Mouse (Mus musculus) cerebellum, adult 2 months (tissue): ENCODE data around the gene Copg2. TPM values are rescaled to one million over a fixed set of nuclear protein-coding genes. Genes with fewer than 3 reads are reported as not detected.

Experiments
- DNase-seq, 2 experiments: peaks; one replicate each; pipeline ENCODE4 v3.0.0; 2021
- H3K27ac ChIP-seq: fragments of 200-500 bp; 2 replicates; pipeline ENCODE4 v1.5.1; 2012; ENCODE audit warnings: low read length, control low read depth, inconsistent platforms; ENCODE audit not compliant: insufficient read depth
- H3K27me3 ChIP-seq: fragments of 200-500 bp; 2 replicates; pipeline ENCODE4 v1.6.1; 2012; ENCODE audit warnings: inconsistent platforms, mild to moderate bottlenecking, low read length, moderate library complexity; ENCODE audit not compliant: control insufficient read depth, insufficient read depth
- H3K4me1 ChIP-seq: fragments of 200-500 bp; 2 replicates; pipeline ENCODE4 v1.6.1; 2011; ENCODE audit warnings: low read length; ENCODE audit not compliant: control insufficient read depth, insufficient read depth
- H3K4me3 ChIP-seq: fragments of 200-500 bp; replicated peaks from 2 replicates; pipeline ENCODE3; 2011; ENCODE audit warnings: mild to moderate bottlenecking, low read depth, low read length, control low read depth; ENCODE audit not compliant: insufficient read depth
- CTCF ChIP-seq: fragments of 200-500 bp; IDR thresholded peaks from 2 replicates; pipeline ENCODE4 v1.5.1; 2011; ENCODE audit warnings: low read depth, mild to moderate bottlenecking, control low read depth, low read length, moderate library complexity, borderline replicate concordance; ENCODE audit not compliant: insufficient read depth
- POLR2A ChIP-seq: fragments of 200-500 bp; IDR thresholded peaks from 2 replicates; pipeline ENCODE4 v1.6.1; 2011; ENCODE audit warnings: low read length, control low read depth, borderline replicate concordance; ENCODE audit not compliant: insufficient read depth
- WGBS: fragments of 180-500 bp; shearing (Covaris S2); methylation state at CpG from one replicate; pipeline ENCODE4 v1.1.7; 2018; 5-methylcytosine and 5-hydroxymethylcytosine counted together
- polyA plus RNA-seq: library from polyadenylated mRNA; depleted of rRNA; stranded (reverse); fragments of >200 nt; gene quantifications from 2 replicates; pipeline ENCODE4 v1.2.3, GENCODE M21; 2012; rRNA removed

Gene Copg2
- polyA plus RNA-seq, 1 experiment, result 73.6 TPM

DNA sequence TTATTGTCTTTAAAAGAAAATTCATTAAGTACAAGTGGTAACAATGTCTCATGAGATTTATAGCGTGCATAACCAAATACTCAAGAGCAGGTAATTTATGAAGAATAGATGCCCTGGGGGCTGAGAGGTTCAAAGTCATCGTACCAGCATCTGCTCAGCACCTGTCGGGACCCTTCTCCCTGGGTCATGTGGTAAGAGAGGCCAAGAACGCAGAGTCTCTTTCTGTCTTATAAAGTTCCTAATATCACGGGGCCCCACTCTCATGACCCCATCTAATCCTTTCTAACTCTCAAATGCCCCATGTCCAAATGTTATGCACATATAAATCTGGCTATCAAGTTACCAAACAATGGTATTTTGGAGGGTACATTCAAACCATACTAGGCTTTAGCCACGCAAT lies 193.7 kb downstream of the Copg2 start:
- H3K27me3 ChIP-seq, result no peaks in the 10 kb centered on the region
- H3K4me1 ChIP-seq, result no peaks in the 10 kb centered on the region
- DNase-seq, result no peak
- no peak overlapping the region for H3K27ac ChIP-seq
- WGBS, result 83% methylated on average over 6 of the region's 6 CpGs
- no peak overlapping the region for H3K4me3 ChIP-seq
- TF ChIP-seq POLR2A, result no peak
- TF ChIP-seq CTCF, result no peak

DNA sequence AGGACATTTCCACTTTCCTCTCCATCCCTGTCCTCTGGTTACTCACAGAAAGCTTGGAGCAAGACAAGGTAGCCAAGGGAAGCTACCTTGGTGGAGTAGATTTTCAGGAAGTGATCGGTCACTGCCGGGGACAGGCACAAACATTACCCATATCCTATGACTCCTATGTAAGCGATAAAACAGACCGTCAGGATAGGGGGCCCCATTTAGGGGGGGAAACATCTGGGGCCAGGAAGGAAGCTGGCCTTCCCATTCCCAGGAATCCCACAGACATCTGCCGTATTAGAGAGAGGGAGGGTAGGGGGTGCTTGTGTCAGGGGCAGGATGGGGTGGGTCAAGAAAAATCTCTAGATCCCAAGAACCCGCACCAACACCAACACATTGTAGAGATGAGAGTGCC lies 196.4 kb downstream of the Copg2 start:
- WGBS, result 90% methylated on average over 6 of the region's 6 CpGs
- Histone ChIP-seq H3K4me3 (no peak overlapping the region), H3K27me3 (no peaks in the 10 kb centered on the region), H3K27ac (no peak overlapping the region), H3K4me1 (no peaks in the 10 kb centered on the region)
- no peak for TF ChIP-seq POLR2A
- no peak for TF ChIP-seq CTCF
- DNase-seq, result no peak

DNA sequence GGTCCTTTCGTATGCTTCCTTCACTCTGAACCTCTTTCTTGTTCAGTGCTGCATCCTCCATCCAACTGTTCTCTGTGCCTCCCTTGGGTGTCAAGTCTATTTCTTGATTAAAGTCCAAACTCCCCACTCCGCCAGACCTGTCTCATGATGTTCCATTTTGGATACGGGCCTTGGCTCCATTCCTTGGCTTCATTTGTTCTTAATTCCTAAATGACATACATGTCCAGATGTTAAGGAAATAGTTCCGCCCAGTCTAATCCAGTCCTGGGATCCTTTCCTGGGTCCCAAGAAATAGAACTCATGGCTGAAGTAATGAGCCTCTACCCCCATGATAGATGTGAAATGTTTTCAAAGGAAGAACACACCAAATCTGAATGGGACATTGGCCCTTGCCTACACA lies 198.6 kb downstream of the Copg2 start:
- no peak for DNase-seq
- TF ChIP-seq POLR2A (no peak), CTCF (no peak)
- Histone ChIP-seq H3K4me3 (no peak overlapping the region), H3K27ac (no peak overlapping the region), H3K27me3 (no peaks in the 10 kb centered on the region), H3K4me1 (no peaks in the 10 kb centered on the region; the same call in 1 of the 2 replicates)
- WGBS, result 51% methylated on average over 4 of the region's 4 CpGs

Other genes with a start within 250 kb of the Copg2 start
- 4.0 and 4.1 TPM in 2 replicates for gene Cep41, start 203.0 kb downstream of the Copg2 start, polyA plus RNA-seq
- gene Mest, start 173.2 kb downstream of the Copg2 start, polyA plus RNA-seq, result 25.3 and 32.9 TPM in 2 replicates
- gene Tsga13, start 18.8 kb upstream of the Copg2 start, polyA plus RNA-seq, result not detected in 2 replicates
- gene Klf14, start 62.3 kb upstream of the Copg2 start, polyA plus RNA-seq, result 0.05 TPM in 1 of 2 replicates, not detected in the other